Mouse (Mus musculus) brain, embryonic 14.5 days (tissue): Measurements from ENCODE around the gene Hoxc6.

Source experiments
- CTCF ChIP-seq: fragments of 200-500 bp; IDR thresholded peaks from 2 replicates; pipeline ENCODE4 v1.5.1; 2012; ENCODE audit warnings: inconsistent platforms, mild to moderate bottlenecking, moderate library complexity, borderline replicate concordance; ENCODE audit not compliant: insufficient read depth, insufficient read length; ENCODE audit errors: extremely low read depth
- POLR2A ChIP-seq: fragments of 200-500 bp; IDR thresholded peaks from 2 replicates; pipeline ENCODE4 v1.6.1; 2012; ENCODE audit warnings: mild to moderate bottlenecking, inconsistent platforms, borderline replicate concordance; ENCODE audit not compliant: poor library complexity, insufficient read depth, insufficient read length, severe bottlenecking; ENCODE audit errors: extremely low read depth

- TF ChIP-seq CTCF: no peak
- TF ChIP-seq POLR2A: no peak
Observed at GRCm38 (mm10) chr15:102979936-102980335, 18.1 kb upstream of the Hoxc6 start.
